Mouse (Mus musculus): Measurements from ENCODE around the gene Apol8.
A peak's percentile ranks its signal among the peaks of the same experiment; 100 is the strongest.

DNA sequence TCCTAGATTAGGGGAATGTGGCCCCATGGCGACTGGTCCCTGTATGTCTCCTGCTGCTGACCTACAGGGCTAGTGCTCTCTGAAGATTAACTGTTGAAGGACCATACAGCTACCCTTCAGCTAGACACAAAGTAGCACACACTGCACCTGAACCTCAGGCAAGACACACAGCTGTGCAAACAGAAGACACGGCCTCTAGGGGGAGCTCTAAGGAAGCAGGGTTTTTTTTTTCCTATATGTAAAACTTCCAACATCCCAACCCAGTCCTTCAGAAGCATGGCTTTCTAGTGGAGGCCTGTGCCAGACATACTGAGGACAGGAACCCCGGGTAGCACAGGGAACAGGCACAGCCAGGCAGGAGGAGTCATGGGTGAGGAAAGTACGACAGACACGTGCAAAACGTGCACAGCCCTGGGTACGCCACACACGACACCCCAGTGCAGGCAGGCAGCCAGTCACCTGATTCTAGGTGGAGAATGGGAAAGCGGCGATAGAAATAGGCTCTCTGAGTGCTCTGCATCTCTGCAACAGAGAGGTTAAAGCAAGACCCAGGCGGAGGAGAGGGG lies 25.7 kb upstream of the Apol8 start:
- TF ChIP-seq CTCF (IDR thresholded peaks at IDR 0.05; ENCODE audit: control insufficient read depth, insufficient read depth, insufficient replicate concordance, low read depth, low read length) (peak; percentile 37; the same call in 1 of the 2 replicates), POLR2A (IDR thresholded peaks at IDR 0.05; ENCODE audit: control insufficient read depth, low read depth, low read length) (no peak)

Measured in testis, adult 2 months (tissue).